Mouse (Mus musculus) cerebellum, adult 18-20 months (tissue): ENCODE measurements around the gene Tas2r135.

Experiments
- DNase-seq, 2 experiments: peaks; one replicate each; pipeline ENCODE4 v3.0.0; 2021

Tas2r135 gene

GRCm38 (mm10) chr6:42405134-42405533, at the start of gene Tas2r135:
Gene Tas2r135 (plus strand): TSS chr6:42405434.
- no peak for DNase-seq

- DNase-seq: no peak
Observed at GRCm38 (mm10) chr6:42355794-42356600, 49.2 kb upstream of the Tas2r135 start.

- DNase-seq: no peak
Observed at GRCm38 (mm10) chr6:42356913-42357312, 48.3 kb upstream of the Tas2r135 start.

GRCm38 (mm10) chr6:42357901-42358300, 47.3 kb upstream of the Tas2r135 start:
- DNase-seq: no peak

- DNase-seq: no peak
Observed at GRCm38 (mm10) chr6:42358901-42359300, 46.3 kb upstream of the Tas2r135 start.

- no peak for DNase-seq
Observed at GRCm38 (mm10) chr6:42359364-42360147, 45.7 kb upstream of the Tas2r135 start.

- no peak for DNase-seq
Observed at GRCm38 (mm10) chr6:42360231-42360840, 44.9 kb upstream of the Tas2r135 start.

GRCm38 (mm10) chr6:42361041-42361895, 44.0 kb upstream of the Tas2r135 start:
- no peak for DNase-seq

- peak in 1 of 2 experiments; percentile 13 for DNase-seq
Observed at GRCm38 (mm10) chr6:42362074-42362473, 43.2 kb upstream of the Tas2r135 start.

GRCm38 (mm10) chr6:42362497-42362896, 42.7 kb upstream of the Tas2r135 start:
- peak in 1 of 2 experiments; percentile 15 for DNase-seq

GRCm38 (mm10) chr6:42362974-42363373, 42.3 kb upstream of the Tas2r135 start:
- peak; percentile 35 to 41 for DNase-seq

- DNase-seq: no peak
Observed at GRCm38 (mm10) chr6:42364066-42364465, 41.2 kb upstream of the Tas2r135 start.

GRCm38 (mm10) chr6:42364607-42365006, 40.6 kb upstream of the Tas2r135 start:
- DNase-seq: no peak

GRCm38 (mm10) chr6:42365215-42365614, 40.0 kb upstream of the Tas2r135 start:
- no peak for DNase-seq

GRCm38 (mm10) chr6:42369870-42370269, 35.4 kb upstream of the Tas2r135 start:
- DNase-seq: no peak

GRCm38 (mm10) chr6:42370630-42371363, 34.4 kb upstream of the Tas2r135 start:
- DNase-seq: no peak

GRCm38 (mm10) chr6:42372001-42372400, 33.2 kb upstream of the Tas2r135 start:
- DNase-seq: no peak

GRCm38 (mm10) chr6:42372421-42372815, 32.8 kb upstream of the Tas2r135 start:
- no peak for DNase-seq

- peak; percentile 73 to 76 for DNase-seq
Observed at GRCm38 (mm10) chr6:42372816-42373547, 32.3 kb upstream of the Tas2r135 start, which contains the start of gene Epha1. Gene Epha1 (minus strand): TSS chr6:42373268.

- DNase-seq: no peak
Observed at GRCm38 (mm10) chr6:42373669-42374430, 31.4 kb upstream of the Tas2r135 start.
